Mouse (Mus musculus) kidney, postnatal 0 days (tissue): ENCODE measurements at regions not wholly inside any gene's neighbourhood (a gene's known extent, or its start where the extent isn't known, plus 50 kb on each side); places are given as distances from the start of the nearest gene placed in this dataset.

Source experiments
- ATAC-seq: fragments of 200-750 bp; cut with Nextera tagmentation; replicated peaks from 2 replicates; pipeline ENCODE4 v1.8.0; 2017; ENCODE audit warnings: low read depth, moderate number of reproducible peaks, moderate TSS enrichment, moderate library complexity; ENCODE audit not compliant: low FRiP score
- DNase-seq: peaks from one replicate; pipeline ENCODE4 v3.0.0-alpha.2; 2016; ENCODE audit warnings: low spot score
- H3K27ac ChIP-seq: fragments of 300-500 bp; sonication (generic); 2 replicates; pipeline ENCODE4 v1.5.1; 2014; ENCODE audit warnings: mild to moderate bottlenecking
- H3K27me3 ChIP-seq: fragments of 300-500 bp; sonication (generic); 2 replicates; pipeline ENCODE4 v1.6.1; 2014; ENCODE audit warnings: low read length, mixed read lengths; ENCODE audit not compliant: insufficient read depth
- H3K36me3 ChIP-seq: fragments of 300-500 bp; sonication (generic); 2 replicates; pipeline ENCODE4 v1.6.1; 2014; ENCODE audit warnings: low read length, mixed read lengths; ENCODE audit not compliant: insufficient read depth
- H3K4me1 ChIP-seq: fragments of 300-500 bp; sonication (generic); replicated peaks from 2 replicates; pipeline ENCODE4 v1.6.1; 2014; ENCODE audit warnings: antibody characterized with exemption, low read length, mixed read lengths; ENCODE audit not compliant: insufficient read depth
- H3K4me2 ChIP-seq: fragments of 300-500 bp; sonication (generic); 2 replicates; pipeline ENCODE4 v1.6.1; 2014; ENCODE audit warnings: mild to moderate bottlenecking, low read length, moderate library complexity, mixed read lengths
- H3K4me3 ChIP-seq: fragments of 300-500 bp; sonication (generic); replicated peaks from 2 replicates; pipeline ENCODE4 v1.5.1; 2014; ENCODE audit warnings: low read depth, low read length
- H3K9ac ChIP-seq: fragments of 300-500 bp; sonication (generic); 2 replicates; pipeline ENCODE4 v1.6.1; 2014; ENCODE audit warnings: low read depth, low read length
- H3K9me3 ChIP-seq: fragments of 300-500 bp; sonication (generic); replicated peaks from 2 replicates; pipeline ENCODE4 v1.6.1; 2016; ENCODE audit warnings: low read length, inconsistent platforms, mixed read lengths
- CTCF ChIP-seq: IDR thresholded peaks from 2 replicates; pipeline ENCODE4 v1.5.1; 2016; ENCODE audit warnings: antibody characterized with exemption, low read depth, mild to moderate bottlenecking, moderate library complexity
- WGBS: fragments of 180-500 bp; shearing (Covaris S2); extraction: QIAGEN DNeasy Blood & Tissue Kit; methylation state at CpG from one replicate; pipeline ENCODE4 v1.1.7; 2014; 5-methylcytosine and 5-hydroxymethylcytosine counted together

- peak; percentile 71 for DNase-seq
- Histone ChIP-seq H3K36me3 (no peaks in the 10 kb centered on the region), H3K27me3 (no peaks in the 10 kb centered on the region), H3K4me2 (no peak overlapping the region), H3K4me1 (no peaks in the 10 kb centered on the region), H3K9ac (no peak overlapping the region), H3K27ac (no peak overlapping the region), H3K9me3 (no peaks in the 10 kb centered on the region), H3K4me3 (no peak overlapping the region)
- peak; percentile 64 for TF ChIP-seq CTCF
- peak; percentile 63; the same call in 1 of the 2 replicates for ATAC-seq
- 29% methylated on average over 2 of the region's 2 CpGs for WGBS
These were observed 418.8 kb upstream of the Tpm3-rs7 start for GRCm38 (mm10) chr14:112895561-112895960.

GRCm38 (mm10) chr14:112901171-112901570 is 413.2 kb upstream of the Tpm3-rs7 start:
- no peaks in the 10 kb centered on the region for H3K36me3 ChIP-seq
- H3K4me1 ChIP-seq = no peaks in the 10 kb centered on the region
- no peak for ATAC-seq
- WGBS = 83% methylated on average over 1 of the region's 1 CpGs
- no peak overlapping the region for H3K4me3 ChIP-seq
- H3K27me3 ChIP-seq = no peaks in the 10 kb centered on the region
- no peak for TF ChIP-seq CTCF
- H3K9me3 ChIP-seq = no peaks in the 10 kb centered on the region
- H3K9ac ChIP-seq = no peak overlapping the region
- no peak overlapping the region for H3K4me2 ChIP-seq
- no peak for DNase-seq
- no peak overlapping the region for H3K27ac ChIP-seq

- H3K4me2 ChIP-seq = no peak overlapping the region
- H3K9me3 ChIP-seq = no peaks in the 10 kb centered on the region
- no peaks in the 10 kb centered on the region for H3K36me3 ChIP-seq
- no peak overlapping the region for H3K9ac ChIP-seq
- H3K27ac ChIP-seq = no peak overlapping the region
- TF ChIP-seq CTCF = no peak
- no peak for DNase-seq
- H3K4me3 ChIP-seq = no peak overlapping the region
- no peaks in the 10 kb centered on the region for H3K4me1 ChIP-seq
- ATAC-seq = no peak
- H3K27me3 ChIP-seq = no peaks in the 10 kb centered on the region
- WGBS = 96% methylated on average over 1 of the region's 1 CpGs
These were observed 397.3 kb upstream of the Tpm3-rs7 start for GRCm38 (mm10) chr14:112917148-112917547.
